Mouse (Mus musculus): ENCODE results near the gene Gm49510.

Gene Gm49510

GRCm38 (mm10) chr15:78946232-78946631 is 46.8 kb downstream of the Gm49510 start:
- DNase-seq (ENCODE audit: low read depth, low spot score), result no peak

DNA sequence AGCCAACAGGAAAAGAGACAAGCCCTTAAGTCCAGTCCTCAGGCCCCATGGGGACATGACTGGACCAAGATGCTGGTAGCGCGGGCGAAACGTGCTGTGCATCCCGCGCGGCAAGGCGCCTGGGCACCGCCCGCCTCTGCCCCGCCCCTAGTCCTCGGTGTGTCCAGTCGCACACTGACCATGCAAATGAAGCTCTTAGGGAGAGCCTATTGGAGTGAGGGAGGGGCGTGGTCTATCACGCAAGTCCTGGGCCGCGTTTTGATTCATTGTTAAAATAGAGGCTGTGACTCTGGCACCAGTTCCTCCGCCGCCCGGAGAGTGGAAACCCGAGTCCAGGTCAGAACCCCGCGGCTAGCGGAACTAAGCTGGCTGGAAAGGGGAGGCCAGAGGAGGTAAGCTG is 48.2 kb downstream of the Gm49510 start, which contains the start of gene Triobp:
Gene Triobp (plus strand): TSS at position 68 of the 400 bp plus-strand sequence.
- no peak for DNase-seq (ENCODE audit: low read depth, low spot score)

DNA sequence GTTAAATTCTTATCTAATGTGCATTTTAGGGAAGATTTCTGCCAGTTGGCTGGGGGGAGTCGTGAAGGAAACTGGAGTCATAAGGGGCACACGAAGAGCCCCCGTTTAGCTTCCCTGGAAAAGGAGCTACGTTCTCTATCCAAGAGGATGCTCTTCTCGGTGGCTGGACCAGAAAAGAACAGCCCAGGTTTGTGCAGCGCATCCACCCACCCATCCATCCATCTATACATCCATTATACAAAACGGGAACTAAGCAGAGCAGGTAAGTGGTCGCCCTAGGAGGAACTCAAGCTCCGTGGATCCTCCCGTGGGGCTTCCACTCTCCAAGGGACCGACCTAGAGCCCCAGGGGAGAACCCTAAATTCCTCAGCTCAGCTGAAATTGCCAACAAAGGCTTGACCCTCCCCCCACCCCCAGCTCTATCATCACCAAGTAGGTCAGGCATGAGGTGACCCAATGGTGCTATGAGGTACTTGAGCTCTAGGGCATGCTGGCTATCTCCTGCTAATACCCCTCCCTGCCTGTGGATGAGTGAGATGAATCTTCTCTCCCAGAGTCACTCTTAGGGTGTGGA is 48.8 kb downstream of the Gm49510 start:
- no peak for DNase-seq (ENCODE audit: low read depth, low spot score)

- no peak for DNase-seq (ENCODE audit: low read depth, low spot score)
These were observed 49.4 kb downstream of the Gm49510 start for GRCm38 (mm10) chr15:78948883-78949282.

DNA sequence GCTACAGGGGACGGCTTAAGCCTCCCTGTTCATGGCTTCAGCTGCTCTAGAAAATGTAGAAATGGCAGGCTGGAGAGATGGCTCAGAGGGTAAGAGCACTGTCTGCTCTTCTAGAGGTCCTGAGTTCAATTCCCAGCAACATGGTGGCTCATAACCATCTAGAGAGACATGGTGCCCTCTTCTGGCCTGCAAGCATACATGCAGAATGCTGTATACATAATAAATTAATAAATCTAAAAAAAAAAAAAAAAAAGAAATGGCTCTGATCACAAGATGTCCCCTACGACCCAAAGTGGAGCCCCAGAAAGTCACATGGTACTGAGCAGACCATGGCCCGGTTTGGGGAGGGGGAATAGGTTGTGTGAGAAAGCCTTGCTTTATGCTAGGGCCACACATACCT is 56.2 kb downstream of the Gm49510 start:
- no peak for DNase-seq (ENCODE audit: low read depth, low spot score)

DNA sequence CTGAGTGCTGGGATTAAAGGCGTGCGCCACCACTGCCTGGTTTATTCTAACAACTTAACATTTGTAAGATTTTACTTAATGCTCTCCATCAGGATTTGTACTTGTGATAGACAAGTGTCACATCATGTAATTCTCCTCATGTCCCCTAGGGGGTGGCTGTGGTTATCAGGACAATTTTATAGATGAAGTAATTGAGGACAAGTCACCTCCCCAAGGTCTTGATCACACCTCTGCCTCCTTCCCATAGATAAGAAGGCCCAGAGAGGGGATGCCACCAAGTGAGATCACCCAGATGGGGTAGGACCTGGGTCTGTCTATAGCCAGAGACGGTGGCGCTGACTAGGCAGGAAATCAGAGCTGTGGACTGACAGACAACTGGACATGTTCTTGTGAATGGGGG is 56.9 kb downstream of the Gm49510 start:
- DNase-seq (ENCODE audit: low read depth, low spot score), result no peak

- DNase-seq (ENCODE audit: low read depth, low spot score), result no peak
These were observed 57.6 kb downstream of the Gm49510 start for GRCm38 (mm10) chr15:78957021-78957420.

GRCm38 (mm10) chr15:78959537-78959936 is 60.1 kb downstream of the Gm49510 start:
- DNase-seq (ENCODE audit: low read depth, low spot score), result no peak

- DNase-seq (ENCODE audit: low read depth, low spot score), result no peak
These were observed 60.6 kb downstream of the Gm49510 start for GRCm38 (mm10) chr15:78960088-78960487.

GRCm38 (mm10) chr15:78962885-78963284 is 63.4 kb downstream of the Gm49510 start:
- no peak for DNase-seq (ENCODE audit: low read depth, low spot score)

Data from c-Kit-negative CD71-positive TER-119-positive erythroid progenitor cells, embryonic 14.5 days (primary cell).